Mouse (Mus musculus) CH12.LX (cell line): ENCODE measurements around the gene Ikbip. TPM values are rescaled to one million over a fixed set of nuclear protein-coding genes. Genes with fewer than 3 reads are reported as not detected.

Experiments
- DNase-seq: peaks from one replicate; pipeline ENCODE4 v3.0.0-alpha.2; 2013; ENCODE audit errors: extremely low read depth
- H3K27ac ChIP-seq: 2 replicates; pipeline ENCODE4 v1.5.1; 2012; ENCODE audit warnings: low read depth, mild to moderate bottlenecking, control low read depth, moderate library complexity; ENCODE audit not compliant: insufficient read depth
- H3K27me3 ChIP-seq: replicated peaks from 2 replicates; pipeline ENCODE3; 2012; ENCODE audit warnings: inconsistent platforms
- H3K36me3 ChIP-seq, 2 experiments: replicated peaks in 1 of 2; 2 replicates each; pipeline versions ENCODE3 to v1.6.1; 2012; ENCODE audit warnings: inconsistent platforms in 1 of 2, low read length in 1 of 2, mild to moderate bottlenecking in 1 of 2, mixed read lengths in 1 of 2, moderate library complexity in 1 of 2; ENCODE audit not compliant: control insufficient read depth in 1 of 2, insufficient read depth in 1 of 2
- H3K4me1 ChIP-seq, 2 experiments: 2 replicates each; pipeline ENCODE4 v1.6.1; 2012; ENCODE audit warnings: inconsistent platforms in 1 of 2, moderate library complexity in 1 of 2; ENCODE audit not compliant: insufficient read depth in 2 of 2, control insufficient read depth in 1 of 2
- H3K4me2 ChIP-seq: 2 replicates; pipeline ENCODE4 v1.6.1; 2012; ENCODE audit warnings: low read depth, mild to moderate bottlenecking, control low read depth; ENCODE audit not compliant: poor library complexity, insufficient read depth, severe bottlenecking
- H3K4me3 ChIP-seq, 3 experiments: fragments of 150-350 bp in 1 of 3; sonication (generic) in 1 of 3; replicated peaks in 1 of 3; 2 replicates each; pipeline versions ENCODE3 to v1.5.1; 2011 to 2012; ENCODE audit warnings: low read depth in 2 of 3, low read length in 2 of 3, mild to moderate bottlenecking in 2 of 3, moderate library complexity in 2 of 3, control low read depth in 1 of 3, improper control_type of control experiment in 1 of 3, inconsistent platforms in 1 of 3, mixed read lengths in 1 of 3; ENCODE audit not compliant: poor library complexity in 1 of 3
- H3K79me2 ChIP-seq: replicated peaks from 2 replicates; pipeline ENCODE4 v1.6.1; 2012; ENCODE audit warnings: mild to moderate bottlenecking, moderate library complexity; ENCODE audit not compliant: control insufficient read depth, poor library complexity, insufficient read depth, severe bottlenecking; ENCODE audit errors: extremely low read depth
- H3K9ac ChIP-seq: 2 replicates; pipeline ENCODE4 v1.6.1; 2012; ENCODE audit warnings: low read depth, mild to moderate bottlenecking, control low read depth, moderate library complexity; ENCODE audit not compliant: insufficient read depth
- H3K9me3 ChIP-seq: replicated peaks from 2 replicates; pipeline ENCODE3; 2012; ENCODE audit warnings: low read length, inconsistent platforms, mixed read lengths
- BHLHE40 ChIP-seq: IDR thresholded peaks from 2 replicates; pipeline ENCODE4 v1.6.1; 2011; ENCODE audit warnings: mild to moderate bottlenecking, low read depth, low read length, improper control_type of control experiment
- CHD1 ChIP-seq: IDR thresholded peaks from 2 replicates; pipeline ENCODE4 v1.6.1; 2012; ENCODE audit warnings: low read depth, low read length, improper control_type of control experiment, inconsistent platforms
- CHD2 ChIP-seq: IDR thresholded peaks from 2 replicates; pipeline ENCODE4 v1.6.1; 2011; ENCODE audit warnings: low read length, improper control_type of control experiment
- CTCF ChIP-seq, 2 experiments: IDR thresholded peaks in 1 of 2; conservative IDR thresholded peaks in 1 of 2; 2 replicates each; pipeline ENCODE4 v1.5.1; 2011 to 2012; ENCODE audit warnings: low read depth in 2 of 2, low read length in 2 of 2, improper control_type of control experiment in 1 of 2, inconsistent platforms in 1 of 2, mild to moderate bottlenecking in 1 of 2, moderate library complexity in 1 of 2
- E2F4 ChIP-seq: IDR thresholded peaks from 2 replicates; pipeline ENCODE4 v1.6.1; 2011; ENCODE audit warnings: low read depth, low read length, improper control_type of control experiment; ENCODE audit not compliant: insufficient replicate concordance
- ELF1 ChIP-seq: IDR thresholded peaks from 2 replicates; pipeline ENCODE4 v1.6.1; 2014; ENCODE audit warnings: low read depth, mild to moderate bottlenecking, inconsistent platforms, low read length, improper control_type of control experiment
- EP300 ChIP-seq: IDR thresholded peaks from 2 replicates; pipeline ENCODE4 v1.6.1; 2011; ENCODE audit warnings: low read length, improper control_type of control experiment
- ETS1 ChIP-seq: conservative IDR thresholded peaks from 2 replicates; pipeline ENCODE4 v1.6.1; 2012; ENCODE audit warnings: low read depth, mild to moderate bottlenecking, inconsistent platforms, low read length, improper control_type of control experiment, moderate library complexity
- GABPA ChIP-seq: IDR thresholded peaks from 2 replicates; pipeline ENCODE4 v1.6.1; 2012; ENCODE audit warnings: low read depth, low read length, improper control_type of control experiment, inconsistent platforms; ENCODE audit not compliant: insufficient replicate concordance
- HCFC1 ChIP-seq: IDR thresholded peaks from 2 replicates; pipeline ENCODE4 v1.6.1; 2012; ENCODE audit warnings: low read depth, mild to moderate bottlenecking, inconsistent platforms, low read length, improper control_type of control experiment
- IRF4 ChIP-seq: IDR thresholded peaks from 2 replicates; pipeline ENCODE4 v1.6.1; 2014; ENCODE audit warnings: low read depth, mild to moderate bottlenecking, inconsistent platforms, low read length, improper control_type of control experiment
- JUN ChIP-seq: IDR thresholded peaks from 2 replicates; pipeline ENCODE4 v1.6.1; 2011; ENCODE audit warnings: low read depth, mild to moderate bottlenecking, low read length, improper control_type of control experiment, moderate library complexity; ENCODE audit not compliant: insufficient read depth
- JUND ChIP-seq: conservative IDR thresholded peaks from 2 replicates; pipeline ENCODE4 v1.6.1; 2011; ENCODE audit warnings: low read depth, low read length, improper control_type of control experiment
- KAT2A ChIP-seq: IDR thresholded peaks from 2 replicates; pipeline ENCODE4 v1.6.1; 2012; ENCODE audit warnings: low read length, improper control_type of control experiment, inconsistent platforms; ENCODE audit not compliant: insufficient replicate concordance
- MAFK ChIP-seq: IDR thresholded peaks from 2 replicates; pipeline ENCODE4 v1.6.1; 2011; ENCODE audit warnings: low read length, improper control_type of control experiment; ENCODE audit not compliant: insufficient replicate concordance
- MAX ChIP-seq: IDR thresholded peaks from 2 replicates; pipeline ENCODE4 v1.6.1; 2011; ENCODE audit warnings: low read length, improper control_type of control experiment
- MAZ ChIP-seq: IDR thresholded peaks from 2 replicates; pipeline ENCODE4 v1.6.1; 2012; ENCODE audit warnings: low read depth, mild to moderate bottlenecking, inconsistent platforms, low read length, improper control_type of control experiment, moderate library complexity
- MEF2A ChIP-seq: IDR thresholded peaks from 2 replicates; pipeline ENCODE4 v1.6.1; 2014; ENCODE audit warnings: low read depth, mild to moderate bottlenecking, inconsistent platforms, low read length, improper control_type of control experiment, borderline replicate concordance
- MXI1 ChIP-seq: IDR thresholded peaks from 2 replicates; pipeline ENCODE4 v1.6.1; 2011; ENCODE audit warnings: mild to moderate bottlenecking, low read depth, low read length, improper control_type of control experiment
- MYC ChIP-seq: IDR thresholded peaks from 2 replicates; pipeline ENCODE4 v1.6.1; 2011; ENCODE audit warnings: low read depth, mild to moderate bottlenecking, improper control_type of control experiment, low read length
- NELFE ChIP-seq: IDR thresholded peaks from 2 replicates; pipeline ENCODE4 v1.6.1; 2011; ENCODE audit warnings: low read depth, low read length, improper control_type of control experiment
- NRF1 ChIP-seq: IDR thresholded peaks from 2 replicates; pipeline ENCODE4 v1.6.1; 2014; ENCODE audit warnings: low read depth, mild to moderate bottlenecking, inconsistent platforms, low read length, improper control_type of control experiment, moderate library complexity
- PAX5 ChIP-seq: IDR thresholded peaks from 2 replicates; pipeline ENCODE4 v1.6.1; 2012; ENCODE audit warnings: low read length, inconsistent platforms, mixed read lengths
- POLR2A ChIP-seq: IDR thresholded peaks from 2 replicates; pipeline ENCODE4 v1.6.1; 2011; ENCODE audit warnings: low read depth, mild to moderate bottlenecking, improper control_type of control experiment, low read length
- POLR2AphosphoS2 ChIP-seq: IDR thresholded peaks from 2 replicates; pipeline ENCODE4 v1.6.1; 2011; ENCODE audit warnings: low read depth, low read length, improper control_type of control experiment
- RAD21 ChIP-seq: IDR thresholded peaks from 2 replicates; pipeline ENCODE4 v1.6.1; 2011; ENCODE audit warnings: low read depth, mild to moderate bottlenecking, low read length, improper control_type of control experiment, moderate library complexity
- RCOR1 ChIP-seq: conservative IDR thresholded peaks from 2 replicates; pipeline ENCODE4 v1.6.1; 2012; ENCODE audit warnings: low read depth, mild to moderate bottlenecking, inconsistent platforms, low read length, improper control_type of control experiment
- SIN3A ChIP-seq: IDR thresholded peaks from 2 replicates; pipeline ENCODE4 v1.6.1; 2012; ENCODE audit warnings: low read length, improper control_type of control experiment, inconsistent platforms
- SMC3 ChIP-seq: IDR thresholded peaks from 2 replicates; pipeline ENCODE4 v1.6.1; 2011; ENCODE audit warnings: low read depth, low read length, improper control_type of control experiment
- TBP ChIP-seq: conservative IDR thresholded peaks from 2 replicates; pipeline ENCODE4 v1.6.1; 2011; ENCODE audit warnings: low read depth, low read length, improper control_type of control experiment
- TCF12 ChIP-seq: IDR thresholded peaks from 2 replicates; pipeline ENCODE4 v1.6.1; 2014; ENCODE audit warnings: low read depth, mild to moderate bottlenecking, inconsistent platforms, low read length, improper control_type of control experiment
- UBTF ChIP-seq: IDR thresholded peaks from 2 replicates; pipeline ENCODE4 v1.6.1; 2012; ENCODE audit warnings: low read depth, mild to moderate bottlenecking, inconsistent platforms, low read length, improper control_type of control experiment, moderate library complexity
- USF1 ChIP-seq: IDR thresholded peaks from 2 replicates; pipeline ENCODE4 v1.6.1; 2014; ENCODE audit warnings: low read depth, mild to moderate bottlenecking, inconsistent platforms, low read length, improper control_type of control experiment
- USF2 ChIP-seq: conservative IDR thresholded peaks from 2 replicates; pipeline ENCODE4 v1.6.1; 2011; ENCODE audit warnings: low read depth, low read length, improper control_type of control experiment
- ZC3H11A ChIP-seq: IDR thresholded peaks from 2 replicates; pipeline ENCODE4 v1.6.1; 2012; ENCODE audit warnings: low read depth, mild to moderate bottlenecking, inconsistent platforms, low read length, improper control_type of control experiment
- ZMIZ1 ChIP-seq: IDR thresholded peaks from 2 replicates; pipeline ENCODE4 v1.6.1; 2012; ENCODE audit warnings: low read depth, mild to moderate bottlenecking, inconsistent platforms, low read length, improper control_type of control experiment
- ZNF384 ChIP-seq: IDR thresholded peaks from 2 replicates; pipeline ENCODE4 v1.6.1; 2012; ENCODE audit warnings: low read depth, low read length, improper control_type of control experiment, inconsistent platforms
- dilution Hi-C: fragments of 300-500 bp; cut with MboI; formaldehyde crosslinking; loops from 2 replicates; pipeline ENCODE4 v1.14.3; 2020; ENCODE audit warnings: low sequenced_read_pairs; ENCODE audit not compliant: extremely low pct_unique_long_range_greater_than_20kb, extremely low pct_ligation_motif_present
- in situ Hi-C: fragments of 300-500 bp; cut with MboI; formaldehyde crosslinking; loops from 3 replicates; pipeline ENCODE4 v1.14.3; 2019; ENCODE audit warnings: low sequenced_read_pairs, low pct_ligation_motif_present, low pct_unique_long_range_greater_than_20kb, mixed read lengths
- polyA plus RNA-seq: library from polyadenylated mRNA; unstranded; fragments of >175 nt; gene quantifications from 2 replicates; pipeline ENCODE4 v1.2.1, GENCODE M21; 2012; ENCODE audit warnings: low read depth; ENCODE audit not compliant: insufficient read length
- total RNA-seq, 2 experiments: library from RNA; depleted of rRNA; stranded (reverse); fragments of 300-350 nt in 1 of 2; fragments of >200 nt in 1 of 2; gene quantifications; 2 replicates each; pipeline ENCODE4 v1.2.3; 2012 to 2014

Gene Ikbip
- total and polyA plus RNA-seq, 3 experiments = 2.1 to 7.2 (median 6.0) TPM

DNA sequence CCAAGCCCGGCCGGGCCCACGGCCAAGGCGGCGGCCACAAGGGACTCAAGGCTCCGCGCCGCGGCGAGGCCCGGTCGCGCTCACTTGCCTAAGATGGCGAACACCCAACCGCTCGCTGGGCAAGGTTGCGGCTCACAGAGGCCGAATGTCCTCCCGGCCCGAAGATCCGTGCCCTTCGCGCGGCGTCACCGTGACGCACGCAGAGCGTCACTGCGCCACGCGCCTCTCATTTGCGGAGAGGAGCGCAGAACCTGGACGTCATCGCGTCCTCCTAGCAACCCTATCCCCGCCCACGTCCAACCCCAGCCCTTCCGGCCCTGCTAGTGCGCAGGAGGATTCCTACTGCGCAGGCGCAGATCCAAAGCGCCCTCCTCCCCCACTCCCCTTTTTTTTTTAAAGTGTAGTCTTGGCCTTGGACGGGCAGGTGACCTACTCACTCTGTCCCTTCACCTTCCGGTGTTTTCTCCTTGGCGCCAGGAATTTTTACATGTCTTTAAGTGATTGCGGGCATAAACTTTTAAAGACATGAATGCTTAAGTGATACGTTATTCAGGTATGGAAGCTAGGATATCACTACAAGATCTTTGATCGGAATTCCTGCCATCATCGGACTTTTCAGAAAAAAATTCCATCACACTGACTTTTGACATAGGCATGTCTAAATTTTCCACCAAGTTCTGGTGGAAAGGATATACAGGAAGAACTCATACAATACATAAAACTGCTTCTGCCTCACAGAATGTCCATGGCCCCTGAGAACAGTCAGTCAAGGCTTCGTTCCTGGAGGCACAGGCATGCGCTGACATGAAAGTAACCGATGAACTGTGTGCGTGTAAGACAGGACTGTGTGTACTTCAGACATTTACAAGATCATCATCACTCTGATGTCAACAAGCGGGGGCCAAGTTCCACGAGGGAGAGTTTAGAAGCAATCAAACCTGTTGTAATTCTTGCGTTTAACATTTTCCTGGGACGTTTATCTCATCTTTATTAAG lies 41.4 kb downstream of the Ikbip start, which contains the start of gene Slc25a3:
Slc25a3 (minus strand) TSS at position 232 of the 995 bp plus-strand sequence.
- peaks cover 22 to 29% of the 10 kb centered on the region in 2 experiments for H3K36me3 ChIP-seq
- peak within 1 kb of the TSS; percentile 47 for H3K27ac ChIP-seq
- H3K9me3 ChIP-seq = no peaks in the 10 kb centered on the region
- 0 out of 2 replicates have a peak, but pooled peaks have one; percentile 39 for TF ChIP-seq KAT2A
- no peak for TF ChIP-seq JUN
- TF ChIP-seq JUND = no peak
- peak; percentile 98 for TF ChIP-seq ZNF384
- TF ChIP-seq USF2 = no peak
- TF ChIP-seq RAD21 = no peak
- TF ChIP-seq ETS1 = no peak
- no peak for TF ChIP-seq E2F4
- TF ChIP-seq MXI1 = peak; percentile 91
- no peak for TF ChIP-seq RCOR1
- TF ChIP-seq MAFK = no peak
- no peak for TF ChIP-seq ZC3H11A
- peak; percentile 82 for TF ChIP-seq TBP
- 0 out of 2 replicates have a peak, but pooled peaks have one; percentile 6 for TF ChIP-seq IRF4
- no peak; the same call in 1 of the 2 replicates for TF ChIP-seq UBTF
- no peak for TF ChIP-seq MAX
- TF ChIP-seq CHD2 = peak; percentile 75; the same call in 1 of the 2 replicates
- peak; percentile 88 for TF ChIP-seq GABPA
- TF ChIP-seq MYC = 0 out of 2 replicates have a peak, but pooled peaks have one; percentile 24
- peak; percentile 99 for TF ChIP-seq POLR2A
- no peak for TF ChIP-seq SMC3
- TF ChIP-seq NRF1 = peak; percentile 93
- TF ChIP-seq MEF2A = no peak
- TF ChIP-seq MAZ = no peak
- peak; percentile 99 for TF ChIP-seq NELFE
- TF ChIP-seq CHD1 = no peak
- peak; percentile 78 for TF ChIP-seq HCFC1
- TF ChIP-seq EP300 = no peak
- TF ChIP-seq SIN3A = peak; percentile 40
- peak; percentile 59; the same call in 1 of the 2 replicates for TF ChIP-seq POLR2AphosphoS2
- TF ChIP-seq PAX5 = no peak
- TF ChIP-seq ZMIZ1 = peak; percentile 95
- TF ChIP-seq CTCF (conservative IDR thresholded peaks at IDR 0.05 in 1 of 2, IDR thresholded peaks at IDR 0.05 in 1 of 2; ENCODE audit: low read depth in 2 of 2, low read length in 2 of 2) = no peak
- TF ChIP-seq USF1 = no peak
- TF ChIP-seq ELF1 = peak; percentile 84
- peak; percentile 91 for TF ChIP-seq TCF12
- TF ChIP-seq BHLHE40 = peak; percentile 81
- peaks cover 31% of the 10 kb centered on the region for H3K79me2 ChIP-seq
- peak within 1 kb of the TSS; percentile 64 for H3K4me2 ChIP-seq
- H3K9ac ChIP-seq = peak within 1 kb of the TSS; percentile 71
- peak within 1 kb of the TSS; percentile 81 to 99 (median 88) for H3K4me3 ChIP-seq
- dilution Hi-C loops = no loop called here
- H3K27me3 ChIP-seq = no peaks in the 10 kb centered on the region
- peaks cover 9 to 33% of the 10 kb centered on the region in 2 experiments; a peak in 3 of 4 replicates for H3K4me1 ChIP-seq
- peak; percentile 98 for DNase-seq
- in situ Hi-C loops = no loop called here
